Mouse (Mus musculus) CH12.LX (cell line): ENCODE measurements around the gene Macf1. TPM values are rescaled to one million over a fixed set of nuclear protein-coding genes. Genes with fewer than 3 reads are reported as not detected.

Source experiments
- DNase-seq: peaks from one replicate; pipeline ENCODE4 v3.0.0-alpha.2; 2013; ENCODE audit errors: extremely low read depth
- H3K27ac ChIP-seq: 2 replicates; pipeline ENCODE4 v1.5.1; 2012; ENCODE audit warnings: low read depth, mild to moderate bottlenecking, control low read depth, moderate library complexity; ENCODE audit not compliant: insufficient read depth
- H3K27me3 ChIP-seq: replicated peaks from 2 replicates; pipeline ENCODE3; 2012; ENCODE audit warnings: inconsistent platforms
- H3K36me3 ChIP-seq, 2 experiments: replicated peaks in 1 of 2; 2 replicates each; pipeline versions ENCODE3 to v1.6.1; 2012; ENCODE audit warnings: inconsistent platforms in 1 of 2, low read length in 1 of 2, mild to moderate bottlenecking in 1 of 2, mixed read lengths in 1 of 2, moderate library complexity in 1 of 2; ENCODE audit not compliant: control insufficient read depth in 1 of 2, insufficient read depth in 1 of 2
- H3K4me1 ChIP-seq, 2 experiments: 2 replicates each; pipeline ENCODE4 v1.6.1; 2012; ENCODE audit warnings: inconsistent platforms in 1 of 2, moderate library complexity in 1 of 2; ENCODE audit not compliant: insufficient read depth in 2 of 2, control insufficient read depth in 1 of 2
- H3K4me2 ChIP-seq: 2 replicates; pipeline ENCODE4 v1.6.1; 2012; ENCODE audit warnings: low read depth, mild to moderate bottlenecking, control low read depth; ENCODE audit not compliant: poor library complexity, insufficient read depth, severe bottlenecking
- H3K4me3 ChIP-seq, 3 experiments: fragments of 150-350 bp in 1 of 3; sonication (generic) in 1 of 3; replicated peaks in 1 of 3; 2 replicates each; pipeline versions ENCODE3 to v1.5.1; 2011 to 2012; ENCODE audit warnings: low read depth in 2 of 3, low read length in 2 of 3, mild to moderate bottlenecking in 2 of 3, moderate library complexity in 2 of 3, control low read depth in 1 of 3, improper control_type of control experiment in 1 of 3, inconsistent platforms in 1 of 3, mixed read lengths in 1 of 3; ENCODE audit not compliant: poor library complexity in 1 of 3
- H3K79me2 ChIP-seq: replicated peaks from 2 replicates; pipeline ENCODE4 v1.6.1; 2012; ENCODE audit warnings: mild to moderate bottlenecking, moderate library complexity; ENCODE audit not compliant: control insufficient read depth, poor library complexity, insufficient read depth, severe bottlenecking; ENCODE audit errors: extremely low read depth
- H3K9ac ChIP-seq: 2 replicates; pipeline ENCODE4 v1.6.1; 2012; ENCODE audit warnings: low read depth, mild to moderate bottlenecking, control low read depth, moderate library complexity; ENCODE audit not compliant: insufficient read depth
- H3K9me3 ChIP-seq: replicated peaks from 2 replicates; pipeline ENCODE3; 2012; ENCODE audit warnings: low read length, inconsistent platforms, mixed read lengths
- CHD2 ChIP-seq: IDR thresholded peaks from 2 replicates; pipeline ENCODE4 v1.6.1; 2011; ENCODE audit warnings: low read length, improper control_type of control experiment
- ELF1 ChIP-seq: IDR thresholded peaks from 2 replicates; pipeline ENCODE4 v1.6.1; 2014; ENCODE audit warnings: low read depth, mild to moderate bottlenecking, inconsistent platforms, low read length, improper control_type of control experiment
- EP300 ChIP-seq: IDR thresholded peaks from 2 replicates; pipeline ENCODE4 v1.6.1; 2011; ENCODE audit warnings: low read length, improper control_type of control experiment
- ETS1 ChIP-seq: conservative IDR thresholded peaks from 2 replicates; pipeline ENCODE4 v1.6.1; 2012; ENCODE audit warnings: low read depth, mild to moderate bottlenecking, inconsistent platforms, low read length, improper control_type of control experiment, moderate library complexity
- IRF4 ChIP-seq: IDR thresholded peaks from 2 replicates; pipeline ENCODE4 v1.6.1; 2014; ENCODE audit warnings: low read depth, mild to moderate bottlenecking, inconsistent platforms, low read length, improper control_type of control experiment
- JUND ChIP-seq: conservative IDR thresholded peaks from 2 replicates; pipeline ENCODE4 v1.6.1; 2011; ENCODE audit warnings: low read depth, low read length, improper control_type of control experiment
- MYC ChIP-seq: IDR thresholded peaks from 2 replicates; pipeline ENCODE4 v1.6.1; 2011; ENCODE audit warnings: low read depth, mild to moderate bottlenecking, improper control_type of control experiment, low read length
- PAX5 ChIP-seq: IDR thresholded peaks from 2 replicates; pipeline ENCODE4 v1.6.1; 2012; ENCODE audit warnings: low read length, inconsistent platforms, mixed read lengths
- SIN3A ChIP-seq: IDR thresholded peaks from 2 replicates; pipeline ENCODE4 v1.6.1; 2012; ENCODE audit warnings: low read length, improper control_type of control experiment, inconsistent platforms
- ZNF384 ChIP-seq: IDR thresholded peaks from 2 replicates; pipeline ENCODE4 v1.6.1; 2012; ENCODE audit warnings: low read depth, low read length, improper control_type of control experiment, inconsistent platforms
- dilution Hi-C: fragments of 300-500 bp; cut with MboI; formaldehyde crosslinking; loops from 2 replicates; pipeline ENCODE4 v1.14.3; 2020; ENCODE audit warnings: low sequenced_read_pairs; ENCODE audit not compliant: extremely low pct_unique_long_range_greater_than_20kb, extremely low pct_ligation_motif_present
- in situ Hi-C: fragments of 300-500 bp; cut with MboI; formaldehyde crosslinking; loops from 3 replicates; pipeline ENCODE4 v1.14.3; 2019; ENCODE audit warnings: low sequenced_read_pairs, low pct_ligation_motif_present, low pct_unique_long_range_greater_than_20kb, mixed read lengths
- polyA plus RNA-seq: library from polyadenylated mRNA; unstranded; fragments of >175 nt; gene quantifications from 2 replicates; pipeline ENCODE4 v1.2.1, GENCODE M21; 2012; ENCODE audit warnings: low read depth; ENCODE audit not compliant: insufficient read length
- total RNA-seq, 2 experiments: library from RNA; depleted of rRNA; stranded (reverse); fragments of 300-350 nt in 1 of 2; fragments of >200 nt in 1 of 2; gene quantifications; 2 replicates each; pipeline ENCODE4 v1.2.3; 2012 to 2014

Gene Macf1
- total and polyA plus RNA-seq, 3 experiments = 63.3 to 93.3 (median 77.8) TPM

- H3K27ac ChIP-seq = no peak overlapping the region
- peaks cover 0 to 22% of the 10 kb centered on the region in 2 experiments; a peak in 2 of 4 replicates for H3K4me1 ChIP-seq
- dilution Hi-C loops (no loop called here), in situ Hi-C loops (no loop called here)
- H3K4me2 ChIP-seq = no peak overlapping the region
- no peaks in the 10 kb centered on the region for H3K27me3 ChIP-seq
- no peaks in the 10 kb centered on the region for H3K79me2 ChIP-seq
- TF ChIP-seq EP300 (no peak), PAX5 (no peak), ELF1 (no peak), MYC (no peak), ETS1 (no peak), IRF4 (no peak), CHD2 (no peak), JUND (no peak), SIN3A (no peak)
- peaks cover under 1% of the 10 kb centered on the region for H3K9me3 ChIP-seq
- H3K4me3 ChIP-seq = no peak overlapping the region
- H3K36me3 ChIP-seq = no peaks in the 10 kb centered on the region
- no peak for DNase-seq
- H3K9ac ChIP-seq = no peak overlapping the region
Measured at GRCm38 (mm10) chr4:123613309-123613947, 70.7 kb downstream of the Macf1 start.

DNA sequence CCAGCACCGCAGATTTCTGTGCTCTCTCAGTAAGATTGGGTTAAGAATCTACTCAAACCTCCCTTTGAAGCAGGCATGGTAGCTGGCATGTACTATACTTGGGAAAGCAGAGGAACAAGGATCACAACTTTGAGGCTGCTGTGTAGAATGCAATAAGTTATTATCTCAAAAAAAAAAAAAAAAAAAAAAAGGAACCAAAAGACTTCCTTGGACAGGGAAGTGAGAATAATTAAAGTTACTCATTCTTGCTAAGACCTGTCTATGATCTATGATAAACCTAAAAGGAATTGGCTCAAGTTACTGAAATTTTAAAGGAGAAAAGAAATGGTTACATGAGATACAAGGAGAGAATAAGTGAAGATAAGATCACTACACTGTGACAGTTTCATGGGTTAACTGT is 72.2 kb downstream of the Macf1 start:
- H3K27ac ChIP-seq = no peak overlapping the region
- H3K79me2 ChIP-seq = no peaks in the 10 kb centered on the region
- dilution Hi-C loops = no loop called here
- peaks cover 2% of the 10 kb centered on the region for H3K9me3 ChIP-seq
- TF ChIP-seq ZNF384 (peak; percentile 66), EP300 (no peak)
- TF ChIP-seq, all 38 proteins: peak for 1
- H3K4me2 ChIP-seq = no peak overlapping the region
- H3K4me3 ChIP-seq = no peak overlapping the region
- in situ Hi-C loops = no loop called here
- H3K4me1 ChIP-seq = peaks cover 0 to 22% of the 10 kb centered on the region in 2 experiments; a peak in 2 of 4 replicates
- H3K27me3 ChIP-seq = no peaks in the 10 kb centered on the region
- DNase-seq = no peak
- H3K9ac ChIP-seq = no peak overlapping the region
- H3K36me3 ChIP-seq = no peaks in the 10 kb centered on the region

GRCm38 (mm10) chr4:123611241-123611640 is 72.9 kb downstream of the Macf1 start:
- in situ Hi-C loops = no loop called here
- Histone ChIP-seq H3K36me3 (no peaks in the 10 kb centered on the region), H3K4me2 (no peak overlapping the region), H3K4me1 (peaks cover 0 to 19% of the 10 kb centered on the region in 2 experiments; a peak in 2 of 4 replicates), H3K9me3 (peaks cover 2% of the 10 kb centered on the region), H3K4me3 (no peak overlapping the region), H3K27me3 (no peaks in the 10 kb centered on the region), H3K9ac (no peak overlapping the region), H3K79me2 (no peaks in the 10 kb centered on the region), H3K27ac (no peak overlapping the region)
- dilution Hi-C loops = no loop called here
- TF ChIP-seq MYC (no peak), EP300 (0 out of 2 replicates have a peak, but pooled peaks have one; percentile 19), ZNF384 (peak; percentile 72)
- no peak for DNase-seq
